Mouse (Mus musculus) adrenal gland, postnatal 25 days (tissue): ENCODE data around the gene Tmppe. TPM values are rescaled to one million over a fixed set of nuclear protein-coding genes. Genes with fewer than 3 reads are reported as not detected.

ENCODE experiments used
- DNase-seq: peaks from one replicate; pipeline ENCODE4 v3.0.0; 2021; ENCODE audit warnings: mixed read lengths
- total RNA-seq: library from RNA; stranded (reverse); gene quantifications from 2 replicates; pipeline ENCODE4 v1.2.3, GENCODE M21; 2021

The Tmppe gene
- total RNA-seq, 1 experiment from 2014 or later = 9.7 TPM

GRCm38 (mm10) chr9:114395258-114395657 lies 5.6 kb upstream of the Tmppe start:
- no peak for DNase-seq

- DNase-seq = no peak
Observed at GRCm38 (mm10) chr9:114399680-114400079, 1.2 kb upstream of the Tmppe start.

GRCm38 (mm10) chr9:114400588-114400948 lies 337 bp upstream of the Tmppe start:
- DNase-seq = no peak

- no peak for DNase-seq
Observed at GRCm38 (mm10) chr9:114401685-114402080, 778 bp downstream of the Tmppe start.

- no peak for DNase-seq
Observed at GRCm38 (mm10) chr9:114407676-114408075, 6.8 kb downstream of the Tmppe start.

GRCm38 (mm10) chr9:114410313-114410862 lies 9.5 kb downstream of the Tmppe start:
- no peak for DNase-seq

GRCm38 (mm10) chr9:114411295-114411694 lies 10.4 kb downstream of the Tmppe start:
- DNase-seq = no peak

GRCm38 (mm10) chr9:114412406-114412805 lies 11.5 kb downstream of the Tmppe start:
- DNase-seq = no peak

- no peak for DNase-seq
Observed at GRCm38 (mm10) chr9:114413866-114414265, 13.0 kb downstream of the Tmppe start.

GRCm38 (mm10) chr9:114415701-114416100 lies 14.8 kb downstream of the Tmppe start:
- peak; percentile 33 for DNase-seq

- DNase-seq = no peak
Observed at GRCm38 (mm10) chr9:114416646-114417517, 16.0 kb downstream of the Tmppe start.

GRCm38 (mm10) chr9:114418187-114418586 lies 17.3 kb downstream of the Tmppe start:
- peak; percentile 38 for DNase-seq

GRCm38 (mm10) chr9:114420443-114420842 lies 19.5 kb downstream of the Tmppe start:
- no peak for DNase-seq

- no peak for DNase-seq
Observed at GRCm38 (mm10) chr9:114421045-114421444, 20.1 kb downstream of the Tmppe start.

GRCm38 (mm10) chr9:114421797-114422196 lies 20.9 kb downstream of the Tmppe start:
- DNase-seq = no peak

- no peak for DNase-seq
Observed at GRCm38 (mm10) chr9:114425576-114425975, 24.7 kb downstream of the Tmppe start.

- DNase-seq = no peak
Observed at GRCm38 (mm10) chr9:114426201-114426600, 25.3 kb downstream of the Tmppe start.

GRCm38 (mm10) chr9:114427425-114427824 lies 26.5 kb downstream of the Tmppe start:
- DNase-seq = no peak

- no peak for DNase-seq
Observed at GRCm38 (mm10) chr9:114428103-114428834, 27.4 kb downstream of the Tmppe start.

- DNase-seq = no peak
Observed at GRCm38 (mm10) chr9:114435668-114436067, 34.8 kb downstream of the Tmppe start.

- no peak for DNase-seq
Observed at GRCm38 (mm10) chr9:114440548-114440947, 39.6 kb downstream of the Tmppe start.

GRCm38 (mm10) chr9:114442225-114442624 lies 41.3 kb downstream of the Tmppe start:
- no peak for DNase-seq

- DNase-seq = no peak
Observed at GRCm38 (mm10) chr9:114442893-114443292, 42.0 kb downstream of the Tmppe start.
